Mouse (Mus musculus) liver, adult 2 months (tissue): Measurements from ENCODE around the gene Itih1. TPM values are rescaled to one million over a fixed set of nuclear protein-coding genes. Genes with fewer than 3 reads are reported as not detected.

Experiments used
- DNase-seq: peaks from one replicate; pipeline ENCODE4 v3.0.0-alpha.2; 2011; ENCODE audit warnings: low read depth, low spot score; ENCODE audit errors: extremely low read depth
- H3K27ac ChIP-seq: fragments of 200-500 bp; replicated peaks from 2 replicates; pipeline ENCODE4 v1.5.1; 2012; ENCODE audit warnings: low read depth, mild to moderate bottlenecking, control low read depth, inconsistent platforms, low read length; ENCODE audit not compliant: insufficient read depth
- H3K27me3 ChIP-seq: fragments of 200-500 bp; 2 replicates; pipeline ENCODE4 v1.6.1; 2012; ENCODE audit warnings: mild to moderate bottlenecking, moderate library complexity, low read length, inconsistent platforms; ENCODE audit not compliant: control insufficient read depth, insufficient read depth
- H3K36me3 ChIP-seq: fragments of 200-500 bp; 2 replicates; pipeline ENCODE4 v1.6.1; 2012; ENCODE audit warnings: low read length, inconsistent platforms; ENCODE audit not compliant: control insufficient read depth, insufficient read depth
- H3K4me1 ChIP-seq: fragments of 200-500 bp; 2 replicates; pipeline ENCODE4 v1.6.1; 2011; ENCODE audit warnings: low read length; ENCODE audit not compliant: control insufficient read depth, insufficient read depth
- H3K4me3 ChIP-seq: fragments of 200-500 bp; 2 replicates; pipeline ENCODE4 v1.5.1; 2011; ENCODE audit warnings: low read depth, mild to moderate bottlenecking, control low read depth, low read length, moderate library complexity; ENCODE audit not compliant: insufficient read depth
- H3K79me2 ChIP-seq: fragments of 200-500 bp; 2 replicates; pipeline ENCODE4 v1.6.1; 2012; ENCODE audit warnings: inconsistent platforms, mild to moderate bottlenecking, low read length, moderate library complexity; ENCODE audit not compliant: control insufficient read depth, insufficient read depth
- H3K9ac ChIP-seq: fragments of 200-500 bp; 2 replicates; pipeline ENCODE4 v1.6.1; 2012; ENCODE audit warnings: low read depth, mild to moderate bottlenecking, control low read depth, inconsistent platforms, low read length
- CTCF ChIP-seq: fragments of 200-500 bp; IDR thresholded peaks from 2 replicates; pipeline ENCODE4 v1.5.1; 2011; ENCODE audit warnings: low read depth, low read length, control low read depth
- POLR2A ChIP-seq: fragments of 200-500 bp; IDR thresholded peaks from 2 replicates; pipeline ENCODE4 v1.6.1; 2011; ENCODE audit warnings: low read length, control low read depth; ENCODE audit not compliant: insufficient read depth; ENCODE audit errors: extremely low read depth
- WGBS: fragments of 180-500 bp; shearing (Covaris S2); methylation state at CpG from one replicate; pipeline ENCODE4 v1.1.7; 2018; 5-methylcytosine and 5-hydroxymethylcytosine counted together
- polyA plus RNA-seq: library from polyadenylated mRNA; depleted of rRNA; stranded (reverse); fragments of >200 nt; gene quantifications from 2 replicates; pipeline ENCODE4 v1.2.3, GENCODE M21; 2012
- total RNA-seq: library from RNA; depleted of rRNA; stranded (reverse); fragments of >200 nt; gene quantifications from 2 replicates; pipeline ENCODE4 v1.2.3, GENCODE M21; 2014

Gene Itih1
- total and polyA plus RNA-seq, 2 experiments, result 504 to 544 TPM

DNA sequence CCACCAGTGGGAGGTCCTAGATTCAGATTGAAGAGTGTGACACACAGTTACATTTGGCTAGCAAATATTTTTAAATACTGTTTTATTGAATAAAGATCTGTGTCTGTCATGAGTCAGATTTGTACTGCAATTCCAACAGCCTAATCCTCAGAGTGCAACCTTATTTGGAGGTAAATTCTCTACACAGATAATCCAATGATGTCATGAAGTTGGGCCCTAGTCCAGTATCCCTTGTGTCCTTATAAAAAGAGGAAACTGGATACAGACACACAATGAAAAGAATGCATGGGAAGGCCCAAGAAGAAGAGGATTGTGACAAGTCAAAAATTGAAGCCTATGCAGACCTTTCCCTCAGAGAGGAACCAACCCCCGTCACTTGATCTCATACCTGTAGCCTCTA is 26.6 kb downstream of the Itih1 start:
- 92% methylated on average over 1 of the region's 1 CpGs for WGBS
- no peaks in the 10 kb centered on the region for H3K27me3 ChIP-seq
- DNase-seq, result no peak
- TF ChIP-seq POLR2A (no peak), CTCF (no peak)
- peaks cover 1% of the 10 kb centered on the region; the same call in 1 of the 2 replicates for H3K79me2 ChIP-seq
- peaks cover 86% of the 10 kb centered on the region for H3K36me3 ChIP-seq
- H3K4me1 ChIP-seq, result peaks cover 27% of the 10 kb centered on the region
- H3K27ac ChIP-seq, result no peak overlapping the region
- no peak overlapping the region for H3K9ac ChIP-seq
- H3K4me3 ChIP-seq, result no peak overlapping the region

DNA sequence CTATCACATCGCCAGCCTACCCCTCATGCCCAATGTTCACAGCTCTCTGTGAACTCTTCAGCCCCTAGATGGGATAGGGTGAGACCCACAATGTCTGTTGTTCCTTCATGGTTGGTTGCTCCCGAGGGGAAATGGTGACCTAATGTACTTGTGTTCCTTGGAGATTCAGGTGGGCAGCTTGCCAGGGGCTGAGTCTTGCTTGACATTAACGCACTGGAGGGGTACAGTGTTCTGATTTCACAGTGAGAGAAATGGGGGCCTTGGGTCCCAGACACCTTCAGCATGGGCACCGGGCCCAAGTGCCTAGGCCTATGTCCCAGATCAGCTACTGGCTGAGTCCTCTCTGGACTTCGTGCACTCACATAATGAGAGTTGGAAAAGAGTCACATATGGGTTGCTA is 29.7 kb downstream of the Itih1 start:
- Histone ChIP-seq H3K4me3 (no peak overlapping the region), H3K36me3 (peaks cover 81% of the 10 kb centered on the region), H3K4me1 (peaks cover 18% of the 10 kb centered on the region; the same call in 1 of the 2 replicates), H3K79me2 (no peaks in the 10 kb centered on the region), H3K27me3 (no peaks in the 10 kb centered on the region), H3K9ac (no peak overlapping the region), H3K27ac (peak overlapping the region; percentile 1; the same call in 1 of the 2 replicates)
- DNase-seq, result no peak
- no peak for TF ChIP-seq POLR2A
- TF ChIP-seq CTCF, result no peak
- WGBS, result 57% methylated on average over 5 of the region's 5 CpGs

DNA sequence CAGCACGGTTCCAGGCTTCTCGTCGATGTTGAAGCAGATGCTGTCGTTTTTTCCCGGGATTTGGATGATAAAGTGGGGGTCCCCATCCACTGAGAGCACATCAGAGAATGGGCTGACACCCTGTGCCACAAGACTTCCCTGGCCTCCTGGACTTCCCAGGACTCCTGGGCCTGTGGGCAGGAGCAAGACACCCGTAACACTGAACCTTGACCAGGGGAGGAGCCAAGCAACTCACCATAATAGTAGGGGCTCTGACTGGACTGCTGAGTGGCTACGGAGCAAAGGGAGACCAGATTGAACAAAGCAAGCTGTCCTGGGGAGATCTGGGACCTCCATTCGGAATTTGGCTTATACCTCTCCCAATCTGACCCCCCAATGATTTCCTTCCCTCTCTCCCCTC is 30.4 kb downstream of the Itih1 start:
- Histone ChIP-seq H3K36me3 (peaks cover 73% of the 10 kb centered on the region), H3K79me2 (no peaks in the 10 kb centered on the region), H3K4me1 (peaks cover 19% of the 10 kb centered on the region; the same call in 1 of the 2 replicates), H3K9ac (no peak overlapping the region), H3K4me3 (no peak overlapping the region), H3K27me3 (no peaks in the 10 kb centered on the region), H3K27ac (0 out of 2 replicates have a peak overlapping the region, but pooled peaks have one; percentile 1)
- no peak for TF ChIP-seq POLR2A
- no peak for TF ChIP-seq CTCF
- no peak for DNase-seq
- 70% methylated on average over 8 of the region's 8 CpGs for WGBS

DNA sequence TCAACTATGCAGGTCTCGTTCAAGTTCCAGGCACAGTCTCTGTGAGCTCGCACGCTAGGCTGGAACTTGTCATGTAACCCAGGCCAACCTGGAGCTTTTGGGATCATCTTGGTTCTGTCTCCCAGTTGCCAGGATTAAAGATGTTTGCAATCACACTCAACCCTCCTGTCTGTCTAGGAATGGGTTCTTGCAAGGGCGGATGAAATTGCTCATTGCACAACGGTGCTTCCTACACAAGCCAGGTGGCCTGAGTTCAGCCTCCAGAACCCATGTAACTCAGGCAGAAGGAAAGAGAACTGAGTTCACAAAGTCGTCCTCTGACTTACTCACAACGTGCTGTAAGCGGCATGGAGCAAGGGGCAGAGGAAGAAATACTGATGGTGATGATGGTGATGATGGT is 31.9 kb downstream of the Itih1 start:
- Histone ChIP-seq H3K4me3 (no peak overlapping the region), H3K27ac (no peak overlapping the region), H3K36me3 (peaks cover 58% of the 10 kb centered on the region), H3K4me1 (peaks cover 20% of the 10 kb centered on the region), H3K27me3 (no peaks in the 10 kb centered on the region), H3K9ac (no peak overlapping the region), H3K79me2 (no peaks in the 10 kb centered on the region)
- TF ChIP-seq POLR2A (no peak), CTCF (no peak)
- DNase-seq, result no peak
- 69% methylated on average over 8 of the region's 8 CpGs for WGBS

DNA sequence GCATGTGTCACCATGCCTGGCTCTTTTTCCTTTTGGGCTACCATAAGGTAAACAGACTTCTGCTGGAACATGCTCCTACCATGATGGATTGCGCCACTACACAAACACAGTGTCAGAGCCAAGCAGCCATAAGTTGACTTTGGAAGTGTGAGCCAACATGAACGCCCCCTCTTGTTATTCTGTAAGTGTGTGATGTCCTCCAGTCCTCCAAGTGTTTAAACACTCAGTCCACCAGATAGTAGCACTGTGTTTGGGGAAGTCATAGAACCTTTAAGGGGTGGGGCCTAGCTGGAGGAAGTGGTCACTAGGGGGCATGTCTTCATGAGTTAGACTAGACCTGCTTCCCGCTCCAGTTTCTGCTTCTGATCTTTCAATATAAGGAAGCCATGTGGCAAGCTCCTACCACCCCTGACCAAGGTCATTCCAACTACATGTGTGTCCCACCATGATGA is 35.2 kb downstream of the Itih1 start:
- H3K9ac ChIP-seq, result no peak overlapping the region
- peak overlapping the region; percentile 29 for H3K27ac ChIP-seq
- 14% methylated on average over 3 of the region's 3 CpGs for WGBS
- TF ChIP-seq CTCF, result no peak
- H3K27me3 ChIP-seq, result no peaks in the 10 kb centered on the region
- DNase-seq, result peak; percentile 93
- H3K79me2 ChIP-seq, result no peaks in the 10 kb centered on the region
- no peak overlapping the region for H3K4me3 ChIP-seq
- H3K36me3 ChIP-seq, result peaks cover 27% of the 10 kb centered on the region
- peaks cover 15% of the 10 kb centered on the region for H3K4me1 ChIP-seq

DNA sequence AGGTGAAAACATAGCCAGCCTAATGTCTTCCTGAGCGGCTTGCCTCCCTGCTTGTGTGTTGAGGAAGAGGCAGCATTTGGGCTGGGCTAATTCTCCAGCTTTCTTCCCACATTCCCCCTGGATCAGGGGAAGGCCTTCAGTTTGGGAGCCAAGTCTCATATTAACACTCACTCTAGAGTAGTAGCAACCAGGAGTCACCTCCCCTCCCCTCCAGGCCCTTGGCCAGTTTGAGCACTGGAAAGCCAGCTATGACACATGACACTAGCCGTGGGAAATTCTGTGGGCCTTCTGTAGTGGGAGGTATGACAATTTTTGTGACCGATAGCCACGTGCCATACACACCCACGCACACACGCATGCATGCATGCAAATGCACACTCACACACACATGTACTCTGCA is 37.1 kb downstream of the Itih1 start:
- H3K4me3 ChIP-seq, result no peak overlapping the region
- no peak for DNase-seq
- no peaks in the 10 kb centered on the region for H3K27me3 ChIP-seq
- no peak overlapping the region for H3K27ac ChIP-seq
- no peak overlapping the region for H3K9ac ChIP-seq
- H3K79me2 ChIP-seq, result no peaks in the 10 kb centered on the region
- peaks cover 15% of the 10 kb centered on the region for H3K4me1 ChIP-seq
- 81% methylated on average over 6 of the region's 6 CpGs for WGBS
- peaks cover 21% of the 10 kb centered on the region for H3K36me3 ChIP-seq
- no peak for TF ChIP-seq CTCF
- no peak for TF ChIP-seq POLR2A
